Mouse (Mus musculus) spleen, adult 2 months (tissue): Measurements from ENCODE around the gene Txlnb.

Source experiments
- CTCF ChIP-seq: fragments of 200-500 bp; IDR thresholded peaks from 2 replicates; pipeline ENCODE4 v1.5.1; 2011; ENCODE audit warnings: mild to moderate bottlenecking, inconsistent platforms; ENCODE audit not compliant: insufficient read depth, insufficient read length, insufficient replicate concordance; ENCODE audit errors: extremely low read depth
- POLR2A ChIP-seq: fragments of 200-500 bp; IDR thresholded peaks from 2 replicates; pipeline ENCODE4 v1.6.1; 2011; ENCODE audit warnings: low read depth, low read length, inconsistent platforms

DNA sequence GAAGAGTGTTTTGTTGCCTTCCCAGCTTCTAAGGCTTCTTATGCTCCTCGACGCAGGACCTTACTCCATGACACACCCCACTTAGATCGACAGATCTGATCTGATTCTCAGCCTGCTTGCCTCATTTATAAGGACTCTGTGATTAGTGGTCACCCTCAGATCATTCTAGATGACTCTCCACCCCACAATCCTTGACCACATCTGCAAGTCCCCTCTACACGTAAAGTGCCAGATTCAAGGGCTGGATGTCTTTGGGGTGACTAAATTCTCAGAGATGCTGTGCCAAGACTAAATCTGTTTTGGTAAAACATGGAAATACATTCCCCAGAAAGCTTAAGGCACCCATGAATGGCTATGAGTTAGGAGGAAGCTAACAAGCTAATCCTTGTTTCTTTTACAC lies 799 bp upstream of the Txlnb start:
- TF ChIP-seq CTCF (no peak), POLR2A (no peak)
